Mouse (Mus musculus) G1E (cell line): ENCODE data around the gene Phlda3. TPM values are rescaled to one million over a fixed set of nuclear protein-coding genes. Genes with fewer than 3 reads are reported as not detected.

ENCODE experiments used
- ATAC-seq: 2 replicates; pipeline ENCODE4 v1.8.0; 2016; ENCODE audit warnings: mild to moderate bottlenecking; ENCODE audit not compliant: insufficient number of reproducible peaks, poor library complexity, low FRiP score, severe bottlenecking; ENCODE audit errors: extremely low read depth
- DNase-seq: peaks from one replicate; pipeline ENCODE4 v3.0.0; 2012; ENCODE audit warnings: low spot score
- H3K27me3 ChIP-seq: 2 replicates; pipeline ENCODE4 v1.6.1; 2012; ENCODE audit warnings: mild to moderate bottlenecking, low read length, inconsistent platforms; ENCODE audit not compliant: insufficient read depth
- H3K36me3 ChIP-seq: replicated peaks from 2 replicates; pipeline ENCODE3; 2012; ENCODE audit warnings: mild to moderate bottlenecking, inconsistent platforms
- H3K4me1 ChIP-seq: 2 replicates; pipeline ENCODE4 v1.6.1; 2012; ENCODE audit warnings: low read depth, low read length, inconsistent platforms, mixed read lengths; ENCODE audit not compliant: insufficient read depth
- H3K4me3 ChIP-seq: 2 replicates; pipeline ENCODE4 v1.5.1; 2012; ENCODE audit warnings: low read depth, mild to moderate bottlenecking, inconsistent platforms, low read length, moderate library complexity, mixed read lengths
- H3K9me3 ChIP-seq: replicated peaks from 2 replicates; pipeline ENCODE4 v1.6.1; 2012; ENCODE audit warnings: inconsistent platforms
- CTCF ChIP-seq: IDR thresholded peaks from 2 replicates; pipeline ENCODE4 v1.5.1; 2012; ENCODE audit warnings: low read depth, low read length, inconsistent platforms, mixed read lengths
- GATA1 ChIP-seq: IDR thresholded peaks from 2 replicates; pipeline ENCODE4 v1.6.1; 2012; ENCODE audit warnings: borderline replicate concordance, low read length, inconsistent platforms, mixed read lengths
- GATA2 ChIP-seq: IDR thresholded peaks from 2 replicates; pipeline ENCODE4 v1.6.1; 2012; ENCODE audit warnings: low read depth, low read length, inconsistent platforms, borderline replicate concordance
- POLR2AphosphoS5 ChIP-seq: IDR thresholded peaks from 2 replicates; pipeline ENCODE4 v1.6.1; 2012; ENCODE audit warnings: low read depth, low read length, inconsistent platforms; ENCODE audit not compliant: insufficient replicate concordance
- TAL1 ChIP-seq: conservative IDR thresholded peaks from 2 replicates; pipeline ENCODE4 v1.6.1; 2012; ENCODE audit warnings: low read depth, low read length, inconsistent platforms, mixed read lengths
- polyA plus RNA-seq: library from polyadenylated mRNA; stranded (reverse); fragments of >175 nt; gene quantifications from 2 replicates; pipeline ENCODE4 v1.2.3, GENCODE M21; 2012
- total RNA-seq, 2 experiments: library from RNA; stranded (forward) in 1 of 2; stranded (reverse) in 1 of 2; fragments of 200-1000 nt in 1 of 2; fragments of >200 nt in 1 of 2; fragmentation: Nextera tagmentation in 1 of 2; gene quantifications; 2 replicates each; pipeline ENCODE4 v1.2.3; 2014 to 2017

The Phlda3 gene
- total and polyA plus RNA-seq, 3 experiments = 0.98 to 5.2 TPM; not detected in 1

DNA sequence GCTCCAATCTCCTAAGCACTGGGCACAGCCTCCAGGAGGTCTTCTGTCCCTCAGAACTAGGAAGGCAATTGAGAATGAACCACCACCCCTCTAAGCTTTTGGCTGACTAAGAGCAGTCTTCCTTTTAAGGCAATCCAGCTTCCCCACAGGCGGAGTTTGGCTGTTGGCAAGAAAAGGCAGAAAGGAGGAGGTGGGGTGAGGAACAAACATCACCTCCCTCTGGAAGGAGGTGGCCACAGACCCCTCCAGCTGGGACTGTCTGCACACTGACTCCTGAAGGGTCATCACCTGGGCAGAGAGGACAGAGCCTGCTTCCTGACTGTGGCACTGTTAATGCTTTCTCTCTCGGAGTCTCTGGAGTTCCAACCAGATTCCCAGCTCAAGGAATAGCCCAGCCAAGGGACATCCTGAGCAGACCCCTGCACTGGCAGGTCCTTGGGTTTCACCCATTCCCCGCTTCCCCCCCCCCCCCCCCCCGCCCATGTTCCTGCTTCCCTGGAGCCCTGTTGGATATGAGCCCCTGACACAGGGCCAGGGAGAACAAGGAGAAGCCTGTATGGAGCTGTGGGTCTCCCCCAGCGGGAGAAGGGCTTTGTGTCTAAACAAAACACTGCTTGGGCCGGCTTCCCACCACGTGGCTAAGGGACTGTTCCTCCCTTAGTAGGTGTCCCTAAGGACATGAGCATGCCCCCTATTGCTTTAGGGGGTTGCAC is 31.5 kb upstream of the Phlda3 start:
- TF ChIP-seq TAL1 (no peak), CTCF (no peak), GATA2 (no peak), GATA1 (no peak), POLR2AphosphoS5 (no peak)
- DNase-seq (no peak), ATAC-seq (no peak)
- H3K9me3 ChIP-seq = no peaks in the 10 kb centered on the region
- peaks cover 28% of the 10 kb centered on the region for H3K27me3 ChIP-seq
- H3K4me1 ChIP-seq = 0 out of 2 replicates have a peak, but pooled peaks cover under 1% of the 10 kb centered on the region
- no peaks in the 10 kb centered on the region for H3K36me3 ChIP-seq
- no peak overlapping the region for H3K4me3 ChIP-seq

DNA sequence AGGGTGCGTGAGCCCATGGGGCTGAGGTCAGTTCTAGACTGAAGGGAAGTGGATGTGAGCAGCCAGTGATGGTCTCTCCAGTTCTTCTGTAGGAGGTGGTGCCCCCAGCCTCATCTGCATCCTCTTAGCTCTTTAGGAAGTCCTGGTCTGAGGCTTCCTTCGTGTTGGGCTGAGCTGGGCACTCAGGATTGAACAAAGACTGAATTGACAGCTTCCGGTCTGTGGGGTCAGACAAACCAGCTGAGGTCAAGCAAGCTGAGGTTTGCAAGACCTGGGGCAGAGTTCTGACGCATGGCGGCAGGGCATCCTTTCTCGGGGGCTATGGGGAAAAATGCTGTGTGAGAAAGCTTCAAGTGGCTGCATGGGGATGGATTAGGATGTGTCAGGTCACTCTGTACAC is 30.5 kb upstream of the Phlda3 start:
- Histone ChIP-seq H3K36me3 (no peaks in the 10 kb centered on the region), H3K4me1 (no peaks in the 10 kb centered on the region), H3K4me3 (no peak overlapping the region), H3K9me3 (no peaks in the 10 kb centered on the region), H3K27me3 (peaks cover 24% of the 10 kb centered on the region)
- DNase-seq (no peak), ATAC-seq (no peak)
- TF ChIP-seq TAL1 (no peak), GATA2 (no peak), GATA1 (no peak), POLR2AphosphoS5 (no peak), CTCF (no peak)

DNA sequence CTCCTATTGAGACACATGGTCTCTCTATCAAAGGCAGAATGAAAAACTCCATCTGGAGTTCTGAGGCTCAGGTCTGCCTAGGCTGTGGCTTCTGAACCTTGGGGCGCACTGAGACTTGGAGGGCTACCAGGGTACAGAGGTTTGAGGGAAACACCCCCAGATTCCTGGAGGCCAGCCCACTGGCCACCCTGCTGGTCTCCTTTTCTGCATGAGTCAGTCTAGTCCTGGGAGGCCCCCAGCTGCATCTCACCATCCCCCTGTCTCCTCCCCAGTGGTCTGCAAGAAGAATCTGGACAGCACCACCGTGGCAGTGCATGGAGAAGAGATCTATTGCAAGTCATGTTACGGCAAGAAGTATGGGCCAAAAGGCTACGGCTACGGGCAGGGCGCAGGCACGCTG is 20.9 kb upstream of the Phlda3 start:
- Histone ChIP-seq H3K27me3 (peaks cover 12% of the 10 kb centered on the region; the same call in 1 of the 2 replicates), H3K9me3 (no peaks in the 10 kb centered on the region), H3K36me3 (no peaks in the 10 kb centered on the region), H3K4me1 (no peaks in the 10 kb centered on the region), H3K4me3 (no peak overlapping the region)
- DNase-seq = no peak
- TF ChIP-seq TAL1 (no peak), POLR2AphosphoS5 (no peak), CTCF (no peak), GATA1 (no peak), GATA2 (no peak)
- no peak for ATAC-seq

DNA sequence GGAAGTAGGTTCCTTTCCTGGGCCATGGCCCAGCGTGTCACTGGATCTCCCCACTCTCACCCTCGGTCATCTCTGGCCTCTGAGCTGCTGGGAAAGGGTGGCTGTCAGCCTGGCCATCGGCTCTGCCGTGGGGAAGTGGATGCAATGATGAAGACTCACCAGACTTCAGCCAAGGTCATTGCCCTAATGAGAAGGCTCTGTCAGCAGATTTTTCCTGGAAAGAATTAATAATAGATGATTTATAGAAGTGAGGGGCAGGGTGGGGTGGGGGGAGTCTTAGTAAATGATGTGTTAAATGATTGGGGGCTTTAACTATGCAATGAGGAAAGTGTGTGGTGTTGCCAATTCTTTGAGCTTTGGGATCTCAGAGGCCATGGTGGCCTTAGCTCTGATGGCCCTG is 19.7 kb upstream of the Phlda3 start:
- H3K27me3 ChIP-seq = peaks cover 19% of the 10 kb centered on the region
- no peak overlapping the region for H3K4me3 ChIP-seq
- DNase-seq (no peak), ATAC-seq (no peak)
- H3K4me1 ChIP-seq = no peaks in the 10 kb centered on the region; the same call in 1 of the 2 replicates
- H3K36me3 ChIP-seq = no peaks in the 10 kb centered on the region
- TF ChIP-seq CTCF = no peak
- TF ChIP-seq TAL1 = no peak
- no peak for TF ChIP-seq GATA1
- TF ChIP-seq POLR2AphosphoS5 = no peak
- no peak for TF ChIP-seq GATA2
- no peaks in the 10 kb centered on the region for H3K9me3 ChIP-seq

DNA sequence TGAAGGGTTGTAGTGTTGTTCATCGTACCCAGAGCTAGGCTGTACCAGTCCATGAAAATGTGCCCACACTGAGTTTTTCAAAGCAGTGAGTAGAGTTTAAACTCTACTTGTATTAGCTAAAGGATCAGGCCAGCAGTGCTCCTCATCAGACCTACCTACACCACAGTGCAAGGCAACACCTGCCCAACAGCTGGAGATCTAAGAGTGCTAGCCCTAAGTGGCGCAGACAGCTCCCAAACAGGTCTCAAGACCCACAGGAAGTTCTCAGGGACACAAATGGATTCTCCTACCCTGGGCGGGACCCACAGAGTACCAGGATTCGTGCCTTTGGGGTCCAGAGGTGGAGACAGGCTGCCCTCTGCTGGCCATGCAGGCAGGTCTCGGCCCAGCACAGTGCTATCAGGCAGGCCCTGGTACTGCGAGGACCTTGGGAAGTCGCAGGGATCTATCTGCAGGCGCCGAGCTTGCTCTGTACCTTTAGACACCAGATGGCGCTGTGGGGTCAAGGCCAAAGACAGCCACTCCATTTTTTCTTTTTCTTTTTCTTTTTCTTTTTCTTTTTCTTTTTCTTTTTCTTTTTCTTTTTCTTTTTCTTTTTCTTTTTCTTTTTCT is 13.1 kb upstream of the Phlda3 start:
- Histone ChIP-seq H3K4me1 (peaks cover 4% of the 10 kb centered on the region), H3K36me3 (no peaks in the 10 kb centered on the region), H3K9me3 (no peaks in the 10 kb centered on the region), H3K27me3 (peaks cover 29% of the 10 kb centered on the region), H3K4me3 (no peak overlapping the region)
- TF ChIP-seq GATA1 (no peak), CTCF (peak; percentile 22; the same call in 1 of the 2 replicates)
- DNase-seq = peak; percentile 80
- ATAC-seq = peak; percentile 94

DNA sequence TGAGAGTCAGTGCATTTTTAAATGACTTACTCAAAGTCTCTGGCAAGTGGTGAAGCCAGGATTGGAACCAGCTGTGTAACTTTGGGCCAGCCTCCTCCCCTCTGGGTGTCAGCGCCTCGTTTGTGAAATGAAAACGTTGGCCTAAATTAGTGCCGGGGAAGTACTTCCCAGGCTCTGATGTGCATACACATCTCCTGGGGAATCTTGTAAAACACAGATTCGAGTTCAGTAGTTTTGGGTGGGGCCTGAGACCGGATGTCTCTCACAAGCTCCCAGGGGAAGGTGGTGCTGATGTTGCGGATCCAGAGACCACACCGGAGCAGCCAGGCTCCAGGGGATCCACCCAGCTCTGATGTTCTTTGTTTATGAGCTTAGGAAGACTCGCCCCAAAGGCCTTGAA is 10.6 kb upstream of the Phlda3 start:
- H3K27me3 ChIP-seq = peaks cover 30% of the 10 kb centered on the region
- no peak for DNase-seq
- TF ChIP-seq CTCF (no peak), TAL1 (no peak), GATA1 (no peak)
- H3K4me1 ChIP-seq = peaks cover 9% of the 10 kb centered on the region
- no peaks in the 10 kb centered on the region for H3K36me3 ChIP-seq
- no peak overlapping the region for H3K4me3 ChIP-seq
- H3K9me3 ChIP-seq = no peaks in the 10 kb centered on the region
- ATAC-seq = no peak

DNA sequence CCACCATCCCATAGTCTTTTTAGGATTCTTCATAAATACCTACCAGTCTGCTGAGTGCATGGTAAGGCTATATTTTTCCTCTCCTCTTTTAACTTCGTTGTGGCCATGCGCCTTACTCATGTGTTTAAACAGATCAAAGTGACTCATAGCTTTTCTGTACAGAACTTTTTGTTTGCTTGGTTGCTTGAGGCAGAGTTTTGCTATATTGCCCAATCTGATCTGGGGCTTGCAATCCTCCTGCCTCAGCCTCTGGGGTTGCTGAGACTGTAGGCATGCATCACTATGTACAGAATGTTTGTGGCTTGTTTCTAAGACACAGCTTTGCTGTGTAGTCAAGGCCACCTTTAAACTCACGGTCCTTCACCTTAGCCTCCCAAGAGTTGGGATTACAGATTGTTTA is 10.0 kb upstream of the Phlda3 start:
- H3K4me3 ChIP-seq = no peak overlapping the region
- peaks cover 24% of the 10 kb centered on the region for H3K27me3 ChIP-seq
- DNase-seq = no peak
- TF ChIP-seq CTCF (no peak), TAL1 (no peak), POLR2AphosphoS5 (no peak), GATA2 (no peak), GATA1 (no peak)
- no peaks in the 10 kb centered on the region for H3K9me3 ChIP-seq
- no peak for ATAC-seq
- no peaks in the 10 kb centered on the region for H3K36me3 ChIP-seq
- peaks cover 10% of the 10 kb centered on the region for H3K4me1 ChIP-seq
